Mouse (Mus musculus) embryonic fibroblast, embryonic 13.5 days (primary cell): Measurements from ENCODE around the gene Vps45.
A peak's percentile ranks its signal among the peaks of the same experiment; 100 is the strongest.

Experiments used
- CTCF ChIP-seq: IDR thresholded peaks from 2 replicates; pipeline ENCODE4 v1.5.1; 2011; ENCODE audit warnings: mild to moderate bottlenecking, control low read depth, low read length, moderate library complexity, borderline replicate concordance; ENCODE audit not compliant: insufficient read depth
- POLR2A ChIP-seq: IDR thresholded peaks from 2 replicates; pipeline ENCODE4 v1.6.1; 2011; ENCODE audit warnings: low read depth, mild to moderate bottlenecking, control low read depth, low read length, moderate library complexity

- TF ChIP-seq CTCF, result no peak
- peak; percentile 56 for TF ChIP-seq POLR2A
Observed at GRCm38 (mm10) chr3:95995802-95996428, 62.4 kb downstream of the Vps45 start, which contains the start of gene Plekho1.
